Mouse (Mus musculus): Measurements from ENCODE around the gene Fbxo42.

DNA sequence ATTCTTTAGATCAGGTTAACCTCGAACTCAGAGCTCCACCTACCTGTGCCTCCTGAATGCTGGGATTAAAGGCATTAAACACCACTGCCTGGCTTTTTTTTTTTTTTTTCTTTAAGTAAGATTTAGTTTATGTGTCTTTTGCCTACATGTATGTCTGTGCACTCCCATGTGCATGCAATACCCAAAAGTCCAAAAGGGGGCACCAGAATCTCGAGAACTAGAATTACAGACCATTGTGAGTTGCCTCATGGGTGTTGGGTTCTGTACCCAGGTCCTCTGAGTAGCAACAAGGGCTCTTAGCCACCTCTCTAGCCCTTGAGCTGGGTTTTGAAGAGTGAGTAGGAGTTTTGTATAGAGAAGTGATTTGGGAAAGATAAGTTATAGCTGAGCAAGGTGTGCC lies 104.9 kb downstream of the Fbxo42 start:
- TF ChIP-seq CTCF (IDR thresholded peaks at IDR 0.05; ENCODE audit: borderline replicate concordance, insufficient read depth, low read length) (no peak), POLR2A (IDR thresholded peaks at IDR 0.05; ENCODE audit: low read depth, low read length) (no peak)
